Mouse (Mus musculus): Measurements from ENCODE around the gene 1700017B05Rik.
"Not testable (repeated sequence)": the region's sequence is repeated elsewhere in the genome, so short reads cannot be mapped to it uniquely, and the experiment has no call there.

The 1700017B05Rik gene

GRCm38 (mm10) chr9:57248030-57248942, 14.1 kb downstream of the 1700017B05Rik start:
- no peak for DNase-seq (ENCODE audit: low spot score in 2 of 2)

DNA sequence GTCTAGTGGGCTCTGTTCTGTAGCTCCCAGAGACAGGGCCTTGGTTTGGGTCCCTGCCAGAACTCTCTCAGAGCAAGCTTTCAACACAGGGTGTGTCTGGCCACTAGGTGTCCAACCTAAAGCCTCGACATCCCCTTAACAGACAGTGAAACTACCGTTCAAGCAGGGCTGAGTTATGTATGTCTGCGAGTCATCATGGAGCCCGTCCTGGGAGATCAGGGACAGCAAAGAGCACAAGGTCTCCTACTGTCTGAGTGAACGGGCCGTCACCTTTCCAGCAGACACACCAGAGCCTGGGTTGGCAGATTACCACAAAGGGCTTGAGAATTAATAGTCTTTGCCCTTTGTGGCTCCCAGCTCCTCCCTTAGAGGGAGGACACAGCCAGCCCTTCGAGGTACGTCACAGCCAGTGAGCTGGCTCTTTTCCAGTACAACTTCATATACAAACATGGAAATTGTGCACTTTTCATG, 15.2 kb downstream of the 1700017B05Rik start:
- no peak for DNase-seq (ENCODE audit: low spot score in 2 of 2)

- DNase-seq (ENCODE audit: low spot score in 2 of 2) = no peak
Observed at GRCm38 (mm10) chr9:57246482-57246881, 15.9 kb downstream of the 1700017B05Rik start.

GRCm38 (mm10) chr9:57244106-57244685, 18.2 kb downstream of the 1700017B05Rik start:
- no peak for DNase-seq (ENCODE audit: low spot score in 2 of 2)

DNA sequence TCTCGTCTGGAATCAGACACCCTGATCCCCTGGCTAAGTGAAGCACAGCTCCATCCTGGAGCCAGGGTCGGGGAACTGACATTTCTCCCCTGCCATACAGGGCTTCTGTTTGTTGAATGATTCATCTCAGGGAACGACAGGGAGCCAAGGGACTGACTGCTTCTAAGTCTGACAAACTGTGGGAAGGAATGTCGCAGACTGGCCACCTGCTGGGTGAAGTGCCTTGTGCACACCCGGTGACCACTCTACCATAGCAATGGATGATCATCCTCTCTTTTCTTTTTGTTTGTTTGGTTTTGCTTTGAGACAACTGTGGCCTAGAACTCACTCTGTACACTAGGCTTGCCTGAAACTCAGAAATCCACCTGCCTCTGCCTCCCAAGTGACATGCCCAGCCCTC, 19.5 kb downstream of the 1700017B05Rik start:
- DNase-seq (ENCODE audit: low spot score in 2 of 2) = no peak

DNA sequence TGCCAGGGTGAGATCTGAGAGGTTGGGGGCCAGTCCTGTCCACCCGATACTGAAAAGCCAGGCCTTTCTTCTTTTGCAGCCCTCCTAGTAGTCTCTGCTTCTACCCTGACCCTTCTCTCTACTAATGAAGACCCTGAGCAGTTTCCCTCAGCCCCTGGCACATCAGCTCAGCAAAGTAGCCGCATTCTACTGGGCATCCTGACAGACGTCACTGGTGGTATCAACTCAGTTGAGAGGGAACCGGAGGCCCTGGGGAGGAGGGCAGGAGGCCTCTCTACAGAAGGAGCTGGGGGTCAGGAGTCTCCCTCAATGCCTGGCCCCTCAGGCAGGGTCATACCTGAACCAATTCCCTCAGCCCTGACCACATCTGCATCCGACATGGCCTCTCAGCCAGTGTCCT, 21.3 kb downstream of the 1700017B05Rik start:
- DNase-seq (ENCODE audit: low spot score in 2 of 2) = no peak

- no peak for DNase-seq (ENCODE audit: low spot score in 2 of 2)
Observed at GRCm38 (mm10) chr9:57238220-57238619, 24.2 kb downstream of the 1700017B05Rik start.

- no peak for DNase-seq (ENCODE audit: low spot score in 2 of 2)
Observed at GRCm38 (mm10) chr9:57237705-57238104, 24.7 kb downstream of the 1700017B05Rik start.

DNA sequence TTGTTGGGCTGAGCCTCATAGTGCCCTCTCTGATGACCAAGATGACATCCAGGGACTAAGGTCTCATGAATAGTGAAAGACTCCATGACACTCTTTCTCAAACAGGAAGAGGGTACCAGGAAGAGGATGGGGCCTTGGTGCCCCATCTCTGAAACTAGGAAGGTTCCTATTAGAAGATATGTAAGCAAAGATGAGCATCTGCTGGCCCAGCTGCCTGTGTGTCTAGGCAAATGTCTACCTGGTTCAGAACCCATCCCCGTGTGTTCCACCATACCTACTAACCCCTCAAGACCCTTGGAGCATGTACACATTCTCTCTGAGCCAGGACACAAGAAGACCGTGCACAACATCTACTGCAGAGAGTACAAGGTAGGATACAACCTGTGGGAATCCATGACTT, 26.2 kb downstream of the 1700017B05Rik start, which contains the start of gene Trcg1:
Trcg1 (plus strand) TSS at position 301 of the 400 bp plus-strand sequence.
- DNase-seq (ENCODE audit: low spot score in 2 of 2) = no peak

DNA sequence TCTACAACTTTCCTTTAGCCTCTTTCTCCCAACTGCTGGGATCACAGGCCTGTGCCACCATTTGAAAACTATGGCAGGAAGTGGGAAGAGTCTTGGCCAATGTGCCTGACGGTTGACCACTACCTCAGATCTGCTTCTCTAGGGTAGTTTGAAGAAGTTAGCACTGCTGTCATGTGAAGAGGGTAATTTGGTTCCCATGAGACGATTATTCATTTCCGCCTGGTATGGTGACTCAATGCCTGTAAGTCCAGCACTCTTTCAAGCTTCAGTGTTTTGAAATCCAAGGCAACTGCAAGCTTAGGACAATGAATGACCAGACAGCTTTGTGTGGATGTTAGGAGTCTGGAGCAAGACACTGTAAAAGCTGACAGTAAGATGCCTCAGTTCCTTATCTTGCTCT, 28.6 kb downstream of the 1700017B05Rik start:
- no peak for DNase-seq (ENCODE audit: low spot score in 2 of 2)

DNA sequence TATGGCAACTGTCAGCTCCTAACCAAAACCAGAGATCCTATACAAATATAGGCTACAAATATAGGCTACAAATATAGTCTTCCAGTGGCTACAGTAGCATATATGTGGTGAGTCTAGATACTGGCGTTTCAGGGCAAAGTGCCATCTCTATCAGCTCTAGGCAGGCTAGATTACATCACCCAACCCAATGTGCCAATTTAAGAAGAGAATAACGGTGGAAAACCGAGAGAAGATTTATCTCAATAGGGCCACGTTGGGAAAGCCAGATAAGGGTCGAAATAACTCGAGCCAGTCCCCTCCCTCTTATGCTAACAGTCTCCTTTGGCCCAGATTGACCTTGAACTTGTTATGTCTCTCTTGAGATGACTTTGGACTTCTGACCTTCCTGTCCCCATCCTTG, 29.3 kb downstream of the 1700017B05Rik start:
- no peak for DNase-seq (ENCODE audit: low spot score in 2 of 2)

DNA sequence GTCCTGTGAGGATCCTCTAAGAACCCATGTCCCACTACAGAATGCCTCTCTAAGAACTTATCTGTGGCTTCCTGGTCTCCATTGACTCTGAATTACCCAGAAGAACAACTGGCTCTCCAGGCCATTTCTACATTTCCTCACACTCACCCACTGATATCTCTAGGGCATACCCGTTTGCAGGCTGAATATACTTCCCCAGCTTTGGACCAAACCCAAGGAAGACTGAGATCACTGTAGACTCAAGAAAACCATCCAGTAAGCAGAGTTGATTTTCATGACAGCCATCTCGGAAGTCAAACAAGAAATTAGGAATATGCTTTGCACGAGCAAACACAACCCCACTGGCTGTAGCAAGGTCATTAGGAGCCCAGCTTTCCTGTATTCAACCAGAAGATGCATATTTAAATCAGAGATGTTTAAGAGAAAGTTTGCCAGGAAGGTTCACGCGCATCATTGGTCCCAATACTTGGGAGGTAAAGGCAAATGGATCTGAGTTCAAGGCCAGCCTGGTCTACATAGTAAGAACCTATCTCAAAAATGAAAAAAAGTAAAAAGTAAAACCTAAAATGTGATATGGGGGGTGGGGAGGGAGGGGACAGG, 30.0 kb downstream of the 1700017B05Rik start:
- no peak for DNase-seq (ENCODE audit: low spot score in 2 of 2)

DNA sequence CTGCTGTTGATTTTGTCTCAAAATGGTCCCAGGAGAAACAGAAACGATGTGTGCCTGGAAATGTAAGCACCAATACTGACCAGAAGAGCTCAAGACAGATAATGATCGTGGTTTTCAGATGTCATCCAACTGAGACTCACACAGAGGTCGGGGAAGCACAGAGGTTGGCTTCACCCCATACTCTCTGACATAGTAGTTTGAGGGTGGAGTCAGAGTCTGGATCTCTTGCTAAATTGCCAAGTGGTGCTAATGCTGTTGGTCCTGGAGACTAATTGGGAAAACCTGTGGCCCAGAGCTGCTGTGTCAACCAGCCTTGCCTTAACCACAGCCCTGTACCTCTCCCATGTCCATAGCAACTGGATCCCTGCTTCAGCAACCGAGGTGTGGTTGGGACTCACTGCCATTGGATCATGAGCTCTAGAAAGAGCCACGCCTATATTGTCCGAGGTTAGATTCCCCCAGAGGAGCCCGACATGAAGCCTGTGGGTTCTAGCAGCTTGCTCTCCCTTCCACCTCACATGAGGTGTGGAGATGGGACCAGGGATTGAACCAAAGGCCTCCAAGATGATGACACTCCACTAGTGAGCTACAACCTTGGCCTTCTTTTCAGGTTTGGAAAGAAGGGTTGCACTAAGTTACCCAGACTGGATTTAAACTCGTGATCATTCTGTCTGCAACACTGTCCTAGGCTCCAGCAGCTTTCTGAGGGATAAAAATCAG, 30.7 kb downstream of the 1700017B05Rik start:
- DNase-seq (ENCODE audit: low spot score in 2 of 2) = no peak

DNA sequence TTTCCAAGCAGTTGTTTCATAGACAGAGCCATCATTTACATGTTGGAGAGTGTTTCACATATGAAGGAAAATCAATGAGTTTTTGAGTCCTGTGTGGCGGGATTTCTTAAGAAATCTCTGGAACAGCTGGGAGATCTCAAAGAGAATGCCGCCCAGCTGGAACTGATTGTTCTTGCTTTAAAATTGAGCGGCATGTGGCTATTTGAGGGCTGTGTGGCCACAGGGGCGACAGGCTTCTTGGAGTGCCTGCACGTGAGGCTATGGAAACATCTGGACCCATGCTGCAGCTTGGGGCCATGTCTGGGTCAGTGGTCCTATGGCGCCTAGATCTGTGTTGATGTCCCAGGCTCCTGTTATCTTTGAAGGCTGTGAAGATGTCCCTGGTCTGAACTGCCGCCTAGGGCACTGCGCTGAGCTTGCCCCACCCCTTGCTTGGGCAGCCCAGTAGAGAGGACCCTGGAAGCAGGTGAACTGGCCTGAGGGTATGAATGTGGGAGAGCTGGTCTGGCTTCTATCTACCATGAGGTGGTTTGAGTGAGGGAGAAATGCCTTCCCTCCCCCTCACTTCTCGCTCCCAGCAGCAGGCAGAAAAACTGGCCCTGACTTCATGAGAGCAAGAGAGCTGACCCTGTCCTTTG, 32.1 kb downstream of the 1700017B05Rik start:
- no peak for DNase-seq (ENCODE audit: low spot score in 2 of 2)

- DNase-seq (ENCODE audit: low spot score in 2 of 2) = no peak
Observed at GRCm38 (mm10) chr9:57229726-57230125, 32.7 kb downstream of the 1700017B05Rik start.

- DNase-seq (ENCODE audit: low spot score in 2 of 2) = no peak
Observed at GRCm38 (mm10) chr9:57228186-57228585, 34.2 kb downstream of the 1700017B05Rik start.

DNA sequence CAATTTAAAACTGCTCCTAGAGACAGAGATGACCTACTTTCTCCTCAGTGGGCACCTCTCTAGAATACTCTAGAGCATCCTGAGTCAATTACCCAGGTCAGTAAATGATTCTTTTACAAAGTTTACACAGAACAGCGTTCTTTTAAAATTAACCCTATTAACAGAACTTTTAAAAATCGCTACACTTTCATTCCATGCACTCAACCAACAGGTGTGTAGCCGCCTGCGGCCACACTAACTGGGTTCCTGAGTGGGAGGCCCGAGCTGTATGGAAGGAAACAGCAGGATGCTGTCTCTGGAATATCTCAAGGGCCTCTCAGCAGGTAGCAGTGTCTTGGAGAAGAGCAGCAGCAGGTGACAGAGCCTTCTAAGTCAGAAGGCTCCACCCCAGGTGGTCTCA, 35.2 kb downstream of the 1700017B05Rik start:
- DNase-seq (ENCODE audit: low spot score in 2 of 2) = no peak

GRCm38 (mm10) chr9:57226628-57227122, 35.7 kb downstream of the 1700017B05Rik start:
- DNase-seq (ENCODE audit: low spot score in 2 of 2) = not testable (repeated sequence)

DNA sequence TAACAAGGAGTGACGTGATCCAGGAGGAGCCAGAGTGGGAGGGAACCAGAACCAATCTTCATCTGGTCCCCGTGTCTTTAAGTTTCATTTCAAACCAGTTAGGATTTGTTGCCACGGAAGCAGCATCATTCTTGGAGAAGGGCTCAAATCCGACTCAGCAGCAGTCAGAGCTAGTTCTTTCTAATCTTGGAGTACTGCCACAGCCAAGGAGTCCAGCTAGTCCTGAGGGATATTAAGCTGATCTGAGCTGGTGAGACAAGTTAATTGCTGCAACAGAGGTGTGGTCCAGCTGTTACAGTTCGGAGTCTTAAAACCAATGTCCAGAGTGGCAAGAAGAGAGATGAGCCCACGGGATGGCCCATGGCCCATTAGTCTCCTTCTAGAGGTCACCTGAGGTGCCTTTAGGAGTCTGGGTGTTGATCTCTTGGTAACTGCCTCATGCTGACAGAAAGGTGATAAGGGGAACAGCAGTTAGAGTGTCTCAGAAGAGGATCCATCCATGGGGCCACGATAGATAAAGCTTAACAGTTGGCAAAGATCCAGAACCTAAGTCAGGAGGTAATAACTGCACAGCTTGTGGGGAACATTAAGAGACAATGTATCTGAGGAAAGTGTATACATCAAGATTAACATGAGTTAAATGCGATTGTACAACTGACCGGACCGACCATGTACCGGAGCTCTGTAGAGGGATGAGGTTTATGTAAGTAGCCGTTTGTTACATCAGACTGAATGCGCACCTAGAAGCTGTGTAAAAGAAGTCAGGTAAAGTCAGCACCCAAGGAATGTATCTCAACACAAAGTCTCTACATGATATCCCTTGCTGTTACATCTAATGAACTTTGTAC, 36.4 kb downstream of the 1700017B05Rik start:
- no peak for DNase-seq (ENCODE audit: low spot score in 2 of 2)

DNA sequence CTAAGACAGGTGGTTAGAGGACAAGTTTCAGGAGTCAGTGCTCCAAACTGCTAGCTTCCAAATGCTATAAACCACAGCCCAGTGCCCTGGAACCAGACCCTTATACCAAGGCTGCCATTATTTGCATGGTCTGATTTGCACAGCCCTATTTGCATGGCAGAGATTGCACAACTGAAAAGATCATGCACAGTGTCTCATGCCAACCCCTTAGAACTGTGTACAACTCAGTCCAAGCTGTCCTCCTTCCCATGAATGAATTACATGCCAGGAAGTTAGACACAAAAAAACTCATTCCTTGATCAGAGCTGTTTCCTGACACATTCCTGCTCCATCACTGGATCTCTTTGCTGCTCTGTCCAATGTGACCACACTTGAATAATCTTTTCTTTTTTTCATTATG, 39.1 kb downstream of the 1700017B05Rik start:
- DNase-seq (ENCODE audit: low spot score in 2 of 2) = no peak
